Mouse (Mus musculus): ENCODE results near the gene Lactbl1.

Lactbl1 gene

DNA sequence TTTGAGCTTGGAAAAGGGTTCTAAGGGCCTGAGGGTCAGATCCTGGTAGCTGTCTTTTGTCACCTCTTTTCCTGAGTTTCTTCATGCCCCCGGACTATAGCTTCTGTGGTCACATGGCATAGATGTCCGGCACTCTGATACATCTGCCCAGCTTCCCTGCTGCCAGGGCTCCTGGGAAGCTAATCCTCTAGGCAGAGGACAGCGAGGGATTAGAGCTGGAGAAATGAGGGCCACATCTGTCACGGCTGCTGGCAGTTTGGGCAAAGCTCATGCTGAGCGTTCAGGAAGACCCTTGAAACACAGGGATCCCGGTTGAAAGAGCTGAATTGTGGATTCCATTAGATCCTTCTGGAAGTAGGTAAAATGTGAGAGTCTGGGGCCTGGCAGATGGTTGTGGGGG lies at the start of gene Lactbl1:
Lactbl1 (plus strand) TSS at position 234 of the 400 bp plus-strand sequence.
- CTCF ChIA-PET: no interaction called here

DNA sequence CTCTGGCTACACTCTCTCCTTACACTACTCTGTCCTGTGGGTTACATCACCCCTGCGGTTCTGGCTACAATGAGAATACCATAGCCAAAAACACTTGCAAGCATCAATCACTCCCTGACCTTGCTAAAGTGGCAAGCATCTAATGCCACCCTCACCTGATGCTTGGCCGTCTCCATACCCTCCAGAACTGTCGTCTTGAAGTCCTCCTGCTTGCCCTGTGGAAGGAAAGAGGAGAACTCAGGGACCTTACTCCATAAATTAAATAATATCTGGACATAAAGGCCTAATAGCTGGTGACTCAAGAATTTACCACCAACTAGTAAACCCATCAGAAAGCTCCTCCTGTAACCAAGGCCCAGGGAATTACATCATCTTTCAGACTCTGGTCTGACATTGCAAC lies 40.5 kb upstream of the Lactbl1 start:
- CTCF ChIA-PET: no interaction called here

DNA sequence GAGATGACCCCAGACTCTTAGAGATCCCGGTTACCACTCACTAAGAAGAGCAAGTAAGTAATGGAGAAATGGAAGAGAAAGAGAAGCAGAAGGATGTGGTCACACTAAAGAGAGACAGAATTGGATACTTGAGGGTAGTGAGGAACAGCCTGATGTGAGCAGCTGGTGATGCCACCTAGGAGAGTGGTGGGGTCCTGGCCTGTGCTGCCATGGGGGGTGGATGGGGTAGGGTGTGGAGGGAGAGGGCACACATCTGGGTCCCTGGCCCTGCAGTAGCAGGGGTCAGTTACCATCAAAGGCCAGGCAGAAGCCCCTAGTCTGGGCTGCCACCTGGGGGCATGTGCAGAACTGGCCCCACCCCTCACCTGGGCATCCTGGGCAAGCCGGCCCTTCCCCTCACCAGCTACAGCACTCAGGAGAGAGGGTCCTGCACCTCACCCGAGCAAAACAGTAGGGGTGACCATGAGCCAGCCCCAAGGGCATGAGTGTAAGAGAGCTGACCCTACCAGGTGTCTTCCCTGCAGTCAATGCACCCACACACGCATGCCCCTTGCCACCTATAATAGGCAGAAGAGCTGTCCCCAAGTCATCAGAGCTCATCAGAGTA lies 35.1 kb upstream of the Lactbl1 start:
- CTCF ChIA-PET: interaction anchor here (0.6 kb wide), 1 partner anchor 956 kb away, joined by 3 read pairs; no protein-coding TSS in a partner anchor

DNA sequence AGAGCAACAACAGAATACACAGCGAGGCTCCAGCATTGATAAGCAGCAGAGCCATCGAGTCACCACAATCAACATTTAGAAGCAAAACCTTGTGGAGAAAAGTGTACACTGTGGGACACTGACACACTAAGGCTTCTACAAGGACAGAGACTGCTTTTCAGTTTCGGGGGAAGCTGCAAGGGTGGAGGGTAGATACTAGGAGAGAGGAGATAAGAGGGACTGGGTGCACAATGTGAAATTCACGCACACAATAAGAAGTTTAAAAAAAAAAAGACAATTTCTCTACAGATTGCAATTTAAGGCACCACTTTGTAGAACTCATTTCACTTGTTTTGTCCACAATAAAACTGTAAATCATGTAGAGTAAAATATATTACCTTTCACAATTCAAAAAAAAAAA lies 34.4 kb upstream of the Lactbl1 start:
- CTCF ChIA-PET: no interaction called here

DNA sequence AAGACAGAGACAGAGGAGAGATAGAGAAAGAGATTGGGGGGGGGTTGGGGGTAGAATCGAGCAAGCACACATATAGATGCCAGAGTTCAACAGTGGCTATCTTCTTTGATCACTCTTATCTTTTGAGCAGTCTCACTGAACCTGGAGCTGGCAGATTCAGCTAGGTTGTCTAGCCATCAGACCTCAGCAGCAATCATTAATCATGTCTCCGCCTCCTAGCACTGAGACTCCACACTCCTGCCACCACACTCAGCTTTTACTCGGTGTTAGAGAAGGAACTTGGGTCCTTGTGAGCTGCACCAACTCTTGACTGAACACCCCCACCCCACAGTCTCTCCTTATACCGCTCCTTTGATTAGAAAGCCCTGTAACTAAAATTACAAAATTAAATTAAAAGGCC lies 30.3 kb upstream of the Lactbl1 start:
- CTCF ChIA-PET: no interaction called here

DNA sequence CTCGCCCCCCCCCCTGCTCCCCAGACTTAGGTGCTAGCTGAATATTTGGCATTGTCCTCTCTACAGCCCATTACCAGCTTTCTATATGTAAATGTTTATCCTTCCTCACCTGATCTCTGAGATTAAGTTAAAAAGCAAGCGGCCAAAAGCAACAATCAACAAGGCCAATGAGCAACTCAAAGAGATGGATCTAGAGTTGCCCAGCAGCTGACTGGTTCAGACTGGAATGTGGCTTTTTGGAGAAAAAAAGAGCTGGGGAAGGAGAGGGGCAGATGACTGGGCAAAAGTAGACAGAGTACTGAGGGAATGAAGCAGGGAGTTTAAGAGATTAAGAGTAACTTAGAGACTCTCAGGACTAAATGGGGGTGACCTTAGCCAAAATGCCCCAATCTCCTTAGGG lies 28.4 kb upstream of the Lactbl1 start:
- CTCF ChIA-PET: interaction anchor here (0.7 kb wide), 1 partner anchor 1100 kb away, joined by 3 read pairs; no protein-coding TSS in a partner anchor

DNA sequence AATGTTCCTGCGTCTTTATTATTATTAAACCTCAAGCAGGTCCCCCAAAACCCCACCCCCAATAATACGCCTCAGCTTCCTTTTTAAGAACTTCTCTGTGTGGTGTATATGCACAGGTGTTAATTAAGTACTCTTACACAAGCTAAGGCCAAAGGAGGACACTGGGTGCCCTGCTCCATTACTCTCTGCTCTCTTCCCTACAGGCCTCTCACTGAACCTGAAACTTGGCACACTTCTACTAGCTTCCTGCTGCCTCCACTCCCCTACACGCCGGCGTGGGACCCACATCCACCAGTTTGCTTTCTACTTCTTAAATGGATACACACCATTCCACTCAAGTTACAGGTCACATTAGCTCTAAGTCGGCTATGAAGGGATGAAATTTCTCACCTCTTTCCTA lies 27.2 kb upstream of the Lactbl1 start:
- CTCF ChIA-PET: no interaction called here

DNA sequence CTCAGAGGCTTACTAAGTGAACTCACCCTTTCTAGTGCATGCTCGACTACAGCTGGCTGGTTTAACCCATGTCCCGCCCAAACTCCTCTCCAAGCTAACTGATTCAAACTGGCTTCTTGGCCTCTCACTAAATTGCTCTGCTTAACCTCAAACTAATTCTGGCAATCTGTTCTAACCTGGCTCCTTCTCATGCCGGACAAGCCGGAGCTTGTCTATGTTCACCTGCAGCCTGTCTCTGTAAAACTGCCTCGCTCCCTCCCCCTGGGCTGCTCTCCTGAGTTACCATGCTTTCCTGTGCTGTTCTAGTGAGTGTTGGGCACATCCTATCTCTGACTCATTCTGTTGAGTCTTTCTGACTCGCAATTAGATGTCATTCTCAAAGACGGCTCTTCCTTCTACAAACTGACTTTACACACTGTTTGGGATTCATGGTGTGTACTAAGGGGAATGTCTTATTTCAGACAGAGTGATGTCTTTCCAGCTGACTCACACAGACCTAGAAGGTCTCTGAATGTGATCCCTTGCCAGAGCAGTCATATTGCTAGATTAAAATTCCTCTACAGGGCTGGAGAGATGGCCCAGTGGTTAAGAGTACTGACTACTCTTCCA lies 24.0 kb upstream of the Lactbl1 start:
- CTCF ChIA-PET: interaction anchor here (0.7 kb wide), 1 partner anchor 405 kb away, joined by 3 read pairs; no protein-coding TSS in a partner anchor

DNA sequence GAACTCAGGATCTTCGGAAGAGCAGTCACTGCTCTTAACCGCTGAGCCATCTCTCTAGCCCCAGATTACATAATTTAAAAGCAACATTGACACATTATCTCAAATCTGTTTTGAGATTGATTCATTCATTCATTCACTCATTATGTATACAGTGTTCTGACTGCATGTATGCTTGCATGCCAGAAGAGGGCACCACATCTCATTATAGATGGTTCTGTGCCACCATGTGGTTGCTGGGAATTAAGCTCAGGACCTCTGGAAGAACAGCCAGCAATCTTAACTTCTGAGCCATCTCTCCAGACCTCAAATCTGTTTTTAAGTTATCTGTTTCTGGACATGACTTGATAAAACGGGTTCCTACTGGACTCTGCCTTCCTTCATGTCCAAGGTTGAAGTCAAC lies 22.6 kb upstream of the Lactbl1 start:
- CTCF ChIA-PET: interaction anchor here (0.6 kb wide), 1 partner anchor 1007 kb away, joined by 10 read pairs; no protein-coding TSS in a partner anchor

DNA sequence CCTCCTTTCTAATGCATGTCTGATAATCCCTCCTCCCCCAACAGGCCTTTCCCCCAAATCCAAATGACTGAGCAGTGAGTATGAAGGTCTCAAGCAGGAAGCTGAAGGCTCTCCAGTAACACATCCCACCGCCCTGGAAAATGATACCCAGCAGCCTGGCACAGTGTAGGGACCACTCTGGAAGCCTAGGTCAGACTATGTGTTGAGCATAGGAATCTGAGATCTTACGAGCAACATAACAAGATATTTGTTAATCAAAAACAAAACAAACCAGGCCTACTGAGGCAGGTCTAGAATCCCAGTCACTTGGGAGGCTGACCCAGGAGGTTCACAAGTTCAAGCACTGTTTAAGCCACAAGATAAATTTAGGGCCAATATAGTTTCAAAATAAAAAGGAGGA lies 21.9 kb upstream of the Lactbl1 start:
- CTCF ChIA-PET: interaction anchor here (0.6 kb wide), 1 partner anchor 1007 kb away, joined by 10 read pairs; no protein-coding TSS in a partner anchor

DNA sequence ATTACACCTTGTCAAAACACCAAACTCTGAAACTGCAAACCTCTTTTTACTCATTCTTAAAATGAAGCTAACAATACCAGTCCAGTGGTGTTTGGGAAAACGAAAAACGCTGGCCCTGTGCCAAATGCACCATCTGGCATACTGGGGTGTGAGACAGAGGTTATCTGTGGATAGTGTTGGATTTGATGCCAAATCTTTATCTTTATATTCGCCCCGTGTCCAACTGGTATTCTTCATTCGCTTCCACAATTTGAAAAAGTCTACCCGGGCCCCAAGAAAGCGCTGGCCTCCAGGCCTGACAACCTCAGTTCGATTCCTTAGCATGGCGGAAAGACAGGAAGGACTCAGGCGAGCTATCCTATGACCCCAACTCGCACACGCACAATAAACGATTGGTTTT lies 20.9 kb upstream of the Lactbl1 start:
- CTCF ChIA-PET: no interaction called here

DNA sequence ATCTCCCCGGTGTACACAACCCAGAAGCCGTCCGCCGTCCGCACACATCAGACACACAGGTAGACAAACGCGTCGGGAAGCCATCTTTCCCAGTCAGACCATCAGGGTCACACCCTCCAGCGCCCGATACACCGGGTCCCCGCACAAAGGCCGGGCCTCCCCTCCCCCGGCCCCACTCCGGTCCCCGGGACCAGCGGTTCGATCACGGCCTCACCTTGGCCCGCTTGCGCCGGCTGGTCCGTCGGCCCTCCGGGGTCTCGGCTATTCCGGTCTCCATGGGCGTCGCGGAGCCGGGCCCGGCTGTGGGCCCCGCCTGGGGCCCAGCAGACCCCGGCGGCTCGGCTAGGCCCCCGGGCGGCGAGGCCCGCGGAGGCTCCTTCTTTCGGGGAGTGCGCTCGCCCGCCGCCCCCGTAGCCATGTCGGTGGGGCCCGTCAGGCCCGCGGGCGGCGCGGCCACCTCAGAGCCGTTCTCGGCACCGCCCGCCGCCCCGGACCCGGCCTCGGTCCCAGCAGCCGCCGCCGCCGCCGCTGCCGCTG lies 20.3 kb upstream of the Lactbl1 start:
- CTCF ChIA-PET: no interaction called here

DNA sequence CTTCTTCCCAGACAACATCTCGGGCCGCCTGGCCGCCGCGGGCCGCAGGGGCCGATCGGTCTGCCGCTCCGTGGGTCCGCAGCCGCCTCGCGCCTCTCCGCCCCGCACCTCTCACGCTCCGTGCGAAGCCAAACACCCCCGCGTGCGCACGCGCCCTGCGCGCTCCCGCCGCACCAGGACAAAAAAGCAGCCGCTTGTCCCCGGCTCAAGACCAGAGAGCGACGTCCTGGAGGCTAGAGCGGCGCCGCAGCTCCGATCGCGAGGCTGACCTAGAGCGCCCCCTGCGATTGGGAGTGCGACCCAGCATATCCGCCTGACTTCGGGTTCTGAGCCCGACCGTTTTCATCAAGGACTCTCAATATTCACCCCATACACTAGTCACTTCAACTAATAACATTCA lies 19.9 kb upstream of the Lactbl1 start, which contains the start of gene Kdm1a:
Kdm1a (minus strand) TSS at position 156 of the 400 bp plus-strand sequence.
- CTCF ChIA-PET: no interaction called here

DNA sequence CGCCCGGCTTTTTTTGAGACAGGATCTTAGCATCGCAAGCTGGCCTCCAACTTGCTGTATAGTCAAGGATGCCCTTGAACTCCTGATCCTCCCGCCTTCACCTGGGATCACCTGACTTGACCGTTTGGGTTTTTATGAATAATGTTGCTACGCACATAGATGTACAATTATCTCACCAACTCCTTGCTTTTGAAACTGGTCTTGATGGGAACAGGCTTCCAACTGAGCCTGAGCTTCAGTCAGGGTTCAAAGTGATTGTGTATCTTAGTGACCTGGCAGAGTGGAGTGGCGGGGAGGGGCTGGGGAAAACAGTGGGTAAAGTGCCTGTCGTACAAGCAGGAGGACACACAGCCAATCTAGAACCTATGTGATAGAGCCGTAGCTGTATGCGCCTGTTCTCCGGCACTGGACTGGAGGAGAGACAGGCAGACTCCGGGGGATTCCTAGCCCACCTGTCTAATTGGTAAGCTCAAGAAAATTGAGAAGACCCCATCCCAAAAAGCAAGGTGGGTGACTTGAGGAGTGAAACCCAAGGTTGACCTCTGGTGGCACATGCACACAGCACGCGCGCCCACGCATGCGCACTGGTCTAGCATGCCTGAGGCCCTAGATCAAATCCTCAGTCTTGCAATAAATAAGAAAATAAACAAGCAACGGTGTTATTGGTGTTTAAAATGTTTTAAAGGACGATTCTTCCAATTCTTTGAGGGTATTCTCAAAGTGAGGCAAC lies 16.5 kb upstream of the Lactbl1 start:
- CTCF ChIA-PET: no interaction called here

DNA sequence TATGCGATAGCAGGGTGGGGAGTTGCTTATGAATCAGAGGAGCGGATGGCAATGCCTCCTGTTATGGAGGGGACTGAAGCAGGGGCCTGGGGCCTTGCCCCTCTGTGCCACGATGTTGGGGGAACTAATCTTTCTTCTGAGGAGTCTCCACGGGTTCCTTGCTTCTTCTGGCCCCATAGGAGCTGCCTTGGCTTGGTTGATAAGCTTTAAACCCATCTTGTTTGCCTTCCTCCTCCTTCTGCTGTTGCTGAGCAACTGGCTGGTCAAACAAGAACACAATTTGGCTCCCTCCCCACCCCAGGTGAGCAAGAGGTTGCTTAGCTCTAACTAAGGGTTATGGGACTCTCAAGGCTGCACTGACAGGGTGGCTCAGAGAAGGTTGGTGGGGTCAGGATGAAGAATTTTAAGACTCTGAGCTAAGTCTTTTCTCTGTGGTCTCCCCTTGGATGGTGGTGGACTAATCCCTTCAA lies 12.0 kb upstream of the Lactbl1 start, which contains the start of gene Tex46:
Tex46 (plus strand) TSS at position 51 of the 470 bp plus-strand sequence.
- CTCF ChIA-PET: interaction anchor here (0.7 kb wide), 1 partner anchor 97 kb away, joined by 3 read pairs; no protein-coding TSS in a partner anchor

DNA sequence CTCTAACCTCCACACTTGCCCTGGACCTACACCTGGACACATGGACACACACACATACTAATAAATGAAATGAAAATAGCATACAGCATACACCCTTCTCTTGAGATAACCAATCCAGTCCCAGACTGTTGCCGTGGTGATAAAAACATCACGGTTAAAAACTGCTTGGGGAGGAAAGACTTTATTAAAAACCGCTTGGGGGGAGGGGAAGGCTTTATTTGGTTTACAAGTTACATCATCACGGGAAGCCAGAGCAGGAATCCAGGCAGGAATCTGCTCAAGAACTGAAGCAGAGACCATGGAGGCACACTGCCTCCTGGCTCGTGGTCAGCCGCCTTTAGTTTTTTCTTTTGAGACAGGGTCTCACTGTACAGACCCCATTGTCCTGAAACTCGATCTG lies 8.8 kb upstream of the Lactbl1 start:
- CTCF ChIA-PET: no interaction called here

DNA sequence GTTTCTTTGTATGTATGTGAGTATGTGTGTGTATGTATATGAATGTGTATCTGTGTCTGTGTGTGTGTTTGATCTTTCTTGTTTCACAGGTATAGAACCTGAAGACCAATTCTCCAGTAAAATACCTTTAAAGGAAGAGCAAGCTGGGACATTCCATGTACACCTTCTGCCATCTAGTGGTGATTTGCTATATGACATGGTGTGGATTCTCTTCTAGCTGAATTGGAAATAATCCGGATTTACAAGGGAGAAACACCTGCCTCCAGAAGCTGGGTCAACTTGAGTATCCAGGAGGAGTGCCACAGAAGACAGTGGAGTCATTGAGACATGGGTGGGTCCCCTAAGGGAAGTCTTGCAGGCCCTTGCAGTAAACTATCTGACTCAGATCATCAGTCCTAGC lies 1.1 kb upstream of the Lactbl1 start:
- CTCF ChIA-PET: interaction anchor here (0.6 to 0.8 kb wide), 2 partner anchors 94 to 165 kb away, joined by 5 to 6 read pairs; no protein-coding TSS in a partner anchor

DNA sequence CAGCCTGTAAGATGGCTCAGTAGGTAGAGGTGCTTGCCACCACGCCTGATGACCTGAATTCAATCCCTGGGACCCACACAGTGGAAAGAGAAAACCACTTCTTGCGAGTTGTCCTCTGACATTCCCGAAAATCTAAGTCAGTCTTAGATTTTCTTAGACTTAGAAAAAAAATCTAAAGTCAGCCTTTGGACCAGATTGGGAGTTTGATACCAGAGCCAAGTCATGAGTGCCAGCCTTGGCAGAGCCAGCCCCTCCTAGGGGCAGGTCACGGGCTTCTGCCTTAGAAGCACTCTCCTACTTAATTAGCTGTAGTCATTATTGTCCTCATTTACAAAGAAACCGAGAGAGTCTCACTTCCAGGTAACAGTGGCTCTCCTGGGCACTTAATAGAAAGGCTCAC lies 465 bp upstream of the Lactbl1 start:
- CTCF ChIA-PET: interaction anchor here (0.8 kb wide), 1 partner anchor 166 kb away, joined by 6 read pairs; no protein-coding TSS in a partner anchor

DNA sequence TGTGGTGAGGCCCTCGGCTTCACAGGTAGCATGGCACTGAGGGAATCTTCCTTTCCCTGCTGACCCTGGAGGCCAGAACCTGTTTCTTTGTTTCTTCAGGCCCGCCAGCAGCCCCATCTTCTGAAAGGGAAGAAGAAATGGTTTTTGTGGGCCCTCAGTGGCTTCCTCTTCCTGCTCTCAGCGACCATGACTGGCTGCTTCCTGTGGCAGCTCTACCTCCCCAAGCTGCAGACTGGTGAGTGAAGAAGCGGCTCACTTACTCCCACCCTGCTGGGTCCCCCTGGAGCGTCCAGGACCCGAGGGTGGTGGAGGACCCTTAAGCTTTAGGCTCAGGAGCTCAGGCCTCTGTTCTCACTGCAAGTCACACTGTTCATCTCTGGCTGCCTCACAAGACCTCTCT lies 4.2 kb downstream of the Lactbl1 start:
- CTCF ChIA-PET: no interaction called here

DNA sequence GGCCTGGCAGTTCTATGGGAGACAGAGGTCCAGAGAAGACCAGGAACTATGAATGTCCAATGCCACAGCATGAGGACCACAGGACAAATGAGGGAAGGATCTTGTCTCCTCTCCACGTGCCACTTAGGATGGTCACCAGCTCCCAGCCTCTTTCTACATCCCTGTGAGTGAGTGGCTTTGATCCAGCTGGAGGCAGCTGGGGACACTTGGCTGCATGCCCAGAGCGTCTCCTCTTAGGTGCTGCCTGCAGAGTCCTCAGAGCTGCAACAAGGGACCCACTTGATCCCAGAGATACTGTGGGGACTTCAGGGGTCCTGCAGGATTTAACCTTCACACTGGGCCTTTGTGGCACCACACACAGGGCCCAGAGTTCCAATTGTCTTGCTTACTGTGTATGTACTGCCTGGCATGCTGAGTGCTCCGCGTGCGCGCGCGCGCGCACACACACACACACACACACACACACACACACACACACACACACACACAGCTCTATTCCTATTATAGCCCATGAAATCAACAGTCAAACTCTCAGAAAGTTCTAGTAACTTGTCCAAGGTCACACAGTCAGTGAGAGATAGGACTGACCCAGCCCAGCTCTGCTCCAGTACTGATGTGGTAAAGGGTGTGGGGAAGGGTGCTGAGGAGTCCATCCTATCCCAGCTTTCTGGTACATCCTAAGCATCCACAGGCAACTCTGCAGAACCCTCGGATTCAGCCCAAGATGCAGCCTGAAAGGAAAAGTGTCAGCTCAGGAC lies 9.0 kb downstream of the Lactbl1 start:
- CTCF ChIA-PET: no interaction called here

DNA sequence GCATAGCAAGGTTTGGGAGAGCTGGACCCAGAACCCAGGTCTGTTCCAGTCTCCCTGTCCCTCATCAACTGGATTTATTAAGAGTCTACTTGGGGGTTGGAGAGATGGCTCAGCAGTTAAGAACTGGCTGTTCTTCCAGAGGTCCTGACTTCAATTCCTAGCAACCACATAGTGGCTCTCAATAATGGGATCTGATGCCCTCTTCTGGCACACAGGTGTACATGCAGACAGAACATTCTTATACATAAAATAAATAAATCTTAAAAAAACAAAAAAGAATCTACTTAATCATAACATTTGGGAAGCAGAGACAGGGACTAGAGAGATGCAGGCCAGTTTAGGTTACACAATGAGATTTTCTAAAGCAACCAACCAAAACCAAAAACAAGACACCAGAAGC lies 13.6 kb downstream of the Lactbl1 start:
- CTCF ChIA-PET: no interaction called here

DNA sequence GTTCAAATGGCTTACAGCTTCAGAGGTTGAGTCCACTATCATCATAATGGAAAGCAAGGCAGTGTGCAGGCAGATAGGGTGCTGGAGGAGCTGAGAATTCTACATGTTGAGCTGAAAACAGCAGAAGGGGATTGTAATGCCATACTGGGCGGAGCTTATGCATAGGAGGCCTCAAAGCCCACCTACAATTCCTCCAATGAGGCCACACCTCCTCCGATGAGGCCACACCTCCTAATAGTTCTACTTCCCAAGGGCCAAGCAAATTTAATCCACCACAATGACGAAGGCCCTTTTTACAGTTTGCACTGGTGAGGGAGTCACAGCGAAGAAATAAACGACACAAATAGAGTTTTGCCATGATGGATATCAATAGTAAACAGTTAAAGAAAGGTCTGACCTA lies 14.1 kb downstream of the Lactbl1 start:
- CTCF ChIA-PET: no interaction called here

Measured in spleen, embryonic (tissue).